Mouse (Mus musculus) hindbrain, embryonic 12.5 days (tissue): ENCODE results near the gene Tjp1. TPM values are rescaled to one million over a fixed set of nuclear protein-coding genes. Genes with fewer than 3 reads are reported as not detected.

ENCODE experiments used
- ATAC-seq: fragments of 200-750 bp; cut with Nextera tagmentation; 2 replicates; pipeline ENCODE4 v1.8.0; 2017; ENCODE audit warnings: moderate TSS enrichment; ENCODE audit not compliant: low FRiP score
- H3K27ac ChIP-seq: fragments of 300-500 bp; sonication (generic); 2 replicates; pipeline ENCODE4 v1.5.1; 2016; ENCODE audit warnings: mild to moderate bottlenecking
- H3K27me3 ChIP-seq: fragments of 300-500 bp; sonication (generic); 2 replicates; pipeline ENCODE4 v1.6.1; 2016; ENCODE audit warnings: mild to moderate bottlenecking
- H3K36me3 ChIP-seq: fragments of 300-500 bp; sonication (generic); 2 replicates; pipeline ENCODE4 v1.6.1; 2016; ENCODE audit warnings: mild to moderate bottlenecking
- H3K4me1 ChIP-seq: fragments of 300-500 bp; sonication (generic); 2 replicates; pipeline ENCODE4 v1.6.1; 2016
- H3K4me2 ChIP-seq: fragments of 300-500 bp; sonication (generic); replicated peaks from 2 replicates; pipeline ENCODE4 v1.6.1; 2016; ENCODE audit warnings: mild to moderate bottlenecking
- H3K4me3 ChIP-seq: fragments of 300-500 bp; sonication (generic); 2 replicates; pipeline ENCODE4 v1.5.1; 2016; ENCODE audit warnings: mild to moderate bottlenecking
- H3K9ac ChIP-seq: fragments of 300-500 bp; sonication (generic); 2 replicates; pipeline ENCODE4 v1.6.1; 2016; ENCODE audit warnings: mild to moderate bottlenecking, moderate library complexity
- H3K9me3 ChIP-seq: fragments of 300-500 bp; sonication (generic); replicated peaks from 2 replicates; pipeline ENCODE4 v1.6.1; 2016; ENCODE audit warnings: mild to moderate bottlenecking
- WGBS: fragments of 180-500 bp; shearing (Covaris S2); methylation state at CpG from one replicate; pipeline ENCODE4 v1.1.7; 2016; 5-methylcytosine and 5-hydroxymethylcytosine counted together
- polyA plus RNA-seq: library from polyadenylated mRNA; unstranded; fragments of >200 nt; fragmentation: Nextera tagmentation; extraction: Ambion mirVana; gene quantifications from 2 replicates; pipeline ENCODE4 v1.2.1, GENCODE M21; 2016

The Tjp1 gene
- polyA plus RNA-seq, 1 experiment from 2014 or later, result 36.3 TPM

DNA sequence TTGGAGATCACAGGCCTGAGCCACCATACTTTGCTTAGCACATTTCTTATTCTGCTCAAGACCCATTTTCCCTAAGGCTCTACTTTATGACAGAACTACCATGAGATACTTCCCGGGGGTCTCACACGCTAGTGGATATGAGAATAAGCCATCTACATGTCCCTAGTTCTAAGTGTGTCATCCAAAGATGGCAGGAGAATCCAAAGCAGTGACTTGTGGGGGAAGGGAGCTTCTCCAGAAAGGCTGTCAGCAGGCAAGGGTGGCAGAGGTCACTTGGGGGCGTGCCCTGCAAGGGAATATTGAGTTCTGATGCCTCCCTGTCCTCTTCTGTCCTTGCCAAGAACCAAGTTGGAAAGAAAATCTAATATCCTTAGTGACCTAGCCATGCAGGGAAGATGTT lies 150.1 kb downstream of the Tjp1 start:
- ATAC-seq, result no peak
- H3K9me3 ChIP-seq, result no peaks in the 10 kb centered on the region
- H3K36me3 ChIP-seq, result no peaks in the 10 kb centered on the region
- 81% methylated on average over 3 of the region's 3 CpGs for WGBS
- H3K9ac ChIP-seq, result no peak overlapping the region
- H3K4me3 ChIP-seq, result no peak overlapping the region
- H3K4me1 ChIP-seq, result 0 out of 2 replicates have a peak, but pooled peaks cover 4% of the 10 kb centered on the region
- no peak overlapping the region for H3K27ac ChIP-seq
- no peaks in the 10 kb centered on the region for H3K27me3 ChIP-seq
- no peak overlapping the region for H3K4me2 ChIP-seq

DNA sequence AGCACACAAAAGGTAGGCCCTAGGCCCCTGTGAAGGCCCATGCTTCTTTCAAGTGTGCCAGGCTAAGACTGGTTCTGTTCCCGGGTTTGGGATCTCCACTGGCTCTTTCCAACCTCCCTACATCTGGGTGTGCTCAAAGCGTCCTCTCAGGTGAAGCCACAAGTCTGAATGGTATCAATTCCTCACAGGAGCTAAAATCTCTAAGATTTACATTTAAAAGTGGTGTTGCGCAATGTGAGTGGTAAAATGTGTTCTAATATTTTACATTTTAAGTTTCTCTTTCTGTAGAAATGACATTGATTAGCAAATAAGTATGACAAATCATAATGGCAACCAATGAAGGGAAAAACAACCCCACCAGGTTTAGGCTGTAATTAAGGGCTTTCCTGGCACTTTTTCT lies 152.0 kb downstream of the Tjp1 start:
- H3K9me3 ChIP-seq, result no peaks in the 10 kb centered on the region
- no peak overlapping the region for H3K27ac ChIP-seq
- no peak for ATAC-seq
- H3K4me1 ChIP-seq, result no peaks in the 10 kb centered on the region
- 84% methylated on average over 3 of the region's 3 CpGs for WGBS
- H3K4me3 ChIP-seq, result no peak overlapping the region
- no peak overlapping the region for H3K9ac ChIP-seq
- H3K4me2 ChIP-seq, result no peak overlapping the region
- no peaks in the 10 kb centered on the region for H3K36me3 ChIP-seq
- no peaks in the 10 kb centered on the region for H3K27me3 ChIP-seq

DNA sequence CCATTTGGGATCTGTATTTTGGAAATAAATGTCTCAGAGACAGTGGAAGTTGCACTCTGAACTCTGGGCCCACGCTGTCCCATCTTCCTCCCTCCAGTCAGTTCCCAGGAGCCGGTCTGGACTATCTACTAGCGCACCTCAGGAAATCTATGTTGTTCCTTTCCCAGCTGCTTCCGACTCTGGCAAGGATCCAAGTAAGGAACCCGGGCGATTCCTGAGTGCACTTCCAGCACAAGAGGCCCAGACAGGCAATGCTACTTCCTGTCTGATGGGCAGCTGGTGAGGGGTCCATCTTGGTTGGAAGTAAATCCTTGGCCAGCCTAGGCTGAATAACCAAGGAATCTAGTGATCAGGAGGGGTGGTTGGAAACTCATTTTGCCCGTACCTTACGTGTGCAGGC lies 152.4 kb downstream of the Tjp1 start:
- H3K9me3 ChIP-seq, result no peaks in the 10 kb centered on the region
- no peaks in the 10 kb centered on the region for H3K27me3 ChIP-seq
- H3K36me3 ChIP-seq, result no peaks in the 10 kb centered on the region
- H3K27ac ChIP-seq, result no peak overlapping the region
- ATAC-seq, result no peak
- no peak overlapping the region for H3K9ac ChIP-seq
- H3K4me3 ChIP-seq, result no peak overlapping the region
- no peak overlapping the region for H3K4me2 ChIP-seq
- no peaks in the 10 kb centered on the region for H3K4me1 ChIP-seq
- WGBS, result 76% methylated on average over 8 of the region's 8 CpGs

DNA sequence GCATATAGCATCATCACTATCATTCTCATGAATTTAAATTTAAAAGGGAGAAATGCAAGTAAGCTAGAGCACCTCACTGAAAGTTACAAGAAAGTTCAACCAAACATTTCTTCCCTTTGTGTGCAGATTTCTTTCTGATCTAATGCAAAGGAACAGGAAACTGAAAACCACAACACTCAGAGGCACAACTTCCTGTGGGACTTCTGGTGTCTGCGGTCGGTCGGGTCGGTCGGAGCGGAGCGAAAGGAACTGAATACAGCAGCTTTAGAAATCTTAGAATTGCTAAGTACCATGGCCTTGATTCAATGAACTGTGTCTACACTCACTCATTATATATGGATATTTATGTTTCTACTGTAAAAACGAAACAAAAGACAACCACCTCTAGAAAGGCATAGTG lies 154.2 kb downstream of the Tjp1 start:
- no peaks in the 10 kb centered on the region for H3K9me3 ChIP-seq
- H3K27me3 ChIP-seq, result no peaks in the 10 kb centered on the region
- H3K4me2 ChIP-seq, result no peak overlapping the region
- no peak for ATAC-seq
- peaks cover 10% of the 10 kb centered on the region for H3K4me1 ChIP-seq
- no peak overlapping the region for H3K27ac ChIP-seq
- H3K4me3 ChIP-seq, result no peak overlapping the region
- H3K9ac ChIP-seq, result no peak overlapping the region
- no peaks in the 10 kb centered on the region for H3K36me3 ChIP-seq
- WGBS, result 80% methylated on average over 8 of the region's 8 CpGs

DNA sequence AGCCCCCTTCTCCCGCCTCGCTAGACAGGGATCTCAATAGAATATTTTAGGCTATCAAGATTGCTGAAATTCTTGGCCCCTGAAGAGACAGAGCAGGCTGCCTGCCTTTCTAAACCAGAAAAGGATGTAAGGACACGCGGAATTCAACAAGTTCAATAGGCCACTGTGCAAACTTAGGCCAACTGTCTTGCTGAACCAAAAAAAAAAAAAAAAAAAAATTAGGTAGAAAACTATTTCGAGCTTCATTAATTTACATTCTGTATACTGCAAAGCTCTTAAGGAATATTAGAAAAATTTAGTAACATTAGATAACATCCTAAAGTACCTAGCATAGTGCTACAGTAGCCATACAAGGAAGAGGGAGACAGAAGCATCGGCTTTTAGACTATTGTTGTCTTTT lies 155.8 kb downstream of the Tjp1 start:
- H3K4me1 ChIP-seq, result peaks cover 10% of the 10 kb centered on the region
- no peaks in the 10 kb centered on the region for H3K36me3 ChIP-seq
- ATAC-seq, result no peak
- WGBS, result 48% methylated on average over 6 of the region's 6 CpGs
- peak overlapping the region; percentile 80 for H3K4me2 ChIP-seq
- H3K27me3 ChIP-seq, result no peaks in the 10 kb centered on the region
- H3K9me3 ChIP-seq, result no peaks in the 10 kb centered on the region
- peak overlapping the region; percentile 90; the same call in 1 of the 2 replicates for H3K27ac ChIP-seq
- no peak overlapping the region for H3K9ac ChIP-seq
- peak overlapping the region; percentile 80; the same call in 1 of the 2 replicates for H3K4me3 ChIP-seq

DNA sequence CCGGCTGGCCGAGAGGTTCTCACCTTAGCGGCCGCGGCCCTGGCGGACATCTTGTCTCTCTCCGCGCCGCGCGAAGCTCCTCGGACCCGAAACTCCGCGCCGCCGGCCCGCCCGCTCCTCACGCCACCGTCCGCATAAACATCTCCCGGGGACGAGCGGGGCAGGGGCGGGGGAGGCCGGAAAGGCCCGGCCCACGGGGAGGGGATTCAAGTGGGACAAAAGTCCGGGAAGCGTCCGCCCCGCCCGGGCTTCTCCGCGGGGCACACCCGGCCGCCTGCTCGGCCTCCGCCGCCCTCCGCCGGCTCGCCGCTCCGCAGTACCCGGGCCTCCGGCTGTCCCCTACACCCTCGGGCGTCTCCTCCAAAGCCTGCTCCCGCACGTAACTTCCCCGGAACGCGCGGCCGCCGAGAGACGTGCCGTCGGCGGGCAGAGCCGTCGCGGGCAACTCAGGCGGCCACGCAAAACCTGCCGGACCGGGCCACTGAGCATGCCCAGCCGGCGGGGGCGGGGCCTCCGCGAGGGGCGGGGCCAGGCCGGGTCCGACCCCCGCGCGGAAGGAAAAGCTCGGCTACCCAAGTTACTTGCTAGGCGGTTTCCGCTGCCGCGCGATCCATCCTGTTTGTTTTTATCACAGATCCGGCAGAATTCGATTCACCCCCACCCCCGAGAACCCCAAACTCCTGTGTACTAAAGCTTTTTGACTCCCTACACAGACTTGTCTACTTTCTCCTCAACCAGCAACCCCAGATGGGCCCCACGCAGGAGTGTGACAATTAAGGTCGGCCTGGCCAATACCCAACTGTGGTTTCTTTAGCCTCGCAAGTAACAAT lies 156.6 kb downstream of the Tjp1 start:
- Histone ChIP-seq H3K4me2 (peak overlapping the region; percentile 80), H3K36me3 (no peaks in the 10 kb centered on the region), H3K4me3 (peak overlapping the region; percentile 80), H3K9ac (peak overlapping the region; percentile 89), H3K4me1 (peaks cover 12% of the 10 kb centered on the region), H3K9me3 (no peaks in the 10 kb centered on the region), H3K27me3 (no peaks in the 10 kb centered on the region), H3K27ac (peak overlapping the region; percentile 90)
- ATAC-seq, result peak; percentile 93
- under 1% methylated on average over 79 of the region's 92 CpGs for WGBS

DNA sequence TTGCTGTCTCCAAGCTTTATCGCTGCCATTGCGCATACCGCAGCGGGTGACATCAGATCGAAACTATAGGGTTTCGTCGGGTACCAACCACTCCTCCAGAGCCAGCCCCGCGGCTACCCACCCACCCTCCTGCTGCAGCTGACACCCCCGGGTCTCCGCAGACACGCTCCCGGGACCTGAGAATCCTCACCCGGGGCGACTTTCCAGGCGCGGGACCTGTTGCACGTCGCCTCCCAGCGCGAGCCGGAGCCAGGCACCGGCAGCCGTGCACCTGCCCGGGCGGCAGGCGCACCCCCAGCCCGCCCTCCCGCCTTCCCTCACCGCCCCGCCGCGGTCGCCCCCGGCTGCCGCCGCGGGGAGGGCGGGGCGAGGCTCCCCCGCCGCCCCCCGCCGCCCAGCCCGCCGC lies 157.2 kb downstream of the Tjp1 start:
- peak overlapping the region; percentile 89 for H3K9ac ChIP-seq
- H3K27me3 ChIP-seq, result no peaks in the 10 kb centered on the region
- peak overlapping the region; percentile 80 for H3K4me2 ChIP-seq
- ATAC-seq, result peak; percentile 41
- under 1% methylated on average over 22 of the region's 46 CpGs for WGBS
- no peaks in the 10 kb centered on the region for H3K36me3 ChIP-seq
- H3K27ac ChIP-seq, result peak overlapping the region; percentile 90
- peak overlapping the region; percentile 80 for H3K4me3 ChIP-seq
- peaks cover 12% of the 10 kb centered on the region for H3K4me1 ChIP-seq
- H3K9me3 ChIP-seq, result no peaks in the 10 kb centered on the region

DNA sequence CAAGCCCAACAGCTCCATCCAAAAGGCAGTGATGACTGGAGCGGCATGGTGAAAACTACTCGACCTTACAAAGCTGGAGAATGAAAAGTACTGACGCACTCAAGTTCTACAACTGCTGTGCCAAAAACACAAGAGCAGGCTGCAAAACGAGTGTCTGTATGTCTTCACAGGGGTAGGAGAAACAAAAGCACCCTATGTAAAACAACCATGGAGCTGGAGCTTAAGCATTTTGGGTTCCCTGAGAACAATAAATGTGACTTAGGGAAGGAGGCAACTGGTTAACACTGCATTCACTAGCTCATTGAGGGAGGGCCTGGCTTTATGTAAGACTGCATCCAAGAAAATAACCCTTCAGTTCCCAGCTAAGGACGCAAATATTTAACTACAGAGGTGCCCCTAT lies 158.5 kb downstream of the Tjp1 start:
- no peaks in the 10 kb centered on the region for H3K36me3 ChIP-seq
- no peak overlapping the region for H3K27ac ChIP-seq
- peaks cover 12% of the 10 kb centered on the region for H3K4me1 ChIP-seq
- WGBS, result 32% methylated on average over 5 of the region's 5 CpGs
- peak overlapping the region; percentile 80 for H3K4me2 ChIP-seq
- H3K9me3 ChIP-seq, result no peaks in the 10 kb centered on the region
- 0 out of 2 replicates have a peak overlapping the region, but pooled peaks have one; percentile 27 for H3K9ac ChIP-seq
- no peaks in the 10 kb centered on the region for H3K27me3 ChIP-seq
- no peak for ATAC-seq
- peak overlapping the region; percentile 15 for H3K4me3 ChIP-seq

DNA sequence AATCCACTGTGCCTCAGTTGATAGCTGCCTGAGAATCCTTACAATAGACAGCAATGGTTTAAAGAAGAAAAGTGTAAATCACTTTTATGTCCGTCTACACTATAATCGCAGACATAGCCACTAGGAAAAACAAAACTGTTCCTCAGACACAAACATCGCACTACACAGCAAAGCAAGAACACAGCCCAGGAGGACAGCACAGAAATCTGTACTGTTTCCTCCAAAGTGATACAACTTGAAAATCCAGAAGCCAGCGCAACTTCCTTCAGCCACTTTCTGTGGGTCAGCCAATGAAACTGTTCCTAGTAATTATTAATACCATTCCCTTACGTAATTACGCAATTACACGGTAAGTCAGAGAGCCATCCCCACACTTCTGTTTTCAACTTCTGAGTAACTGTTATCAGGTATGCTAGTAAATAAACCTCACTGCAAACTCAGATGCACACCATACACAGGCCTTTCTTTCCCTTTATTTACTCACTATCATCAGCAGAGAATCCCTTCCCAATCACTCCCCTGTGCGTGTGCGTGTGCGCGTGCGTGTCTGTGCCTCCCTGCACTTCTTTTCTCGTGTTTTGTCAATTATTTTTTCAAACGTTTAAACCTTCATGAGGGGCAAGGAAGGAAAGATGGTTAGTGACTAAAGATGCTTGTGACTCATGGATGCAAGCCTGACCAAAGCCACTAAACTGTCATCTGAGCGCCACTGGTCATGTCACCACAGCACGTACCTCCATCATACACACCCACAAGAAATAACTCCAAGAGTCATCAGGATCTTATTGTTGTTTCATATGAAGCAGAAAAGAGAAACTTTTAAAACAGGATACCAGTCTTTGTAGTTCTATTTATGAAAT lies 160.0 kb downstream of the Tjp1 start:
- no peak for ATAC-seq
- Histone ChIP-seq H3K9me3 (no peaks in the 10 kb centered on the region), H3K4me1 (peaks cover 12% of the 10 kb centered on the region), H3K4me3 (no peak overlapping the region), H3K9ac (no peak overlapping the region), H3K4me2 (no peak overlapping the region), H3K27me3 (no peaks in the 10 kb centered on the region), H3K36me3 (no peaks in the 10 kb centered on the region), H3K27ac (no peak overlapping the region)
- WGBS, result 83% methylated on average over 16 of the region's 16 CpGs

DNA sequence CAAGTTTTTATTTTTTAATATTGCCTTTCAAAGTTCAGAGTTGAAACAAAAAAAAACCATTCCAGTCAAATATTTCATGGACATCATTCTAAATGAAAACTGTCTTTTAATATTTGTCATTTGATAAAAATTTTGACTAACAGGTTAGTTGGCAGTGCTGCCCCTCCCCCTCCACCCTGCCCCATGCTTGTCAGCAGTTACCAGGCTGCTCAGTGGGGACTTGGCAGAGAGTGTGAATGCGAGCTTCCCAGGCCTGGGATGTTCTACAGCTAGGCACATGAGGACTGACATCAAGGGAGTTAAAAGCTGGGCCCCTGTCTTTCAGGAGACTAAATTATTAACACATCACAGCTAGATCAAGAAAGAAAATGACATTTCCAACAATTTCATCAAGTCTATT lies 161.4 kb downstream of the Tjp1 start:
- Histone ChIP-seq H3K4me3 (no peak overlapping the region), H3K9ac (no peak overlapping the region), H3K4me2 (no peak overlapping the region), H3K9me3 (no peaks in the 10 kb centered on the region), H3K4me1 (peaks cover 12% of the 10 kb centered on the region), H3K27ac (no peak overlapping the region), H3K36me3 (no peaks in the 10 kb centered on the region), H3K27me3 (no peaks in the 10 kb centered on the region)
- whole genome bisulfite sequencing, result 8% methylated on average over 1 of the region's 1 CpGs
- ATAC-seq, result no peak

DNA sequence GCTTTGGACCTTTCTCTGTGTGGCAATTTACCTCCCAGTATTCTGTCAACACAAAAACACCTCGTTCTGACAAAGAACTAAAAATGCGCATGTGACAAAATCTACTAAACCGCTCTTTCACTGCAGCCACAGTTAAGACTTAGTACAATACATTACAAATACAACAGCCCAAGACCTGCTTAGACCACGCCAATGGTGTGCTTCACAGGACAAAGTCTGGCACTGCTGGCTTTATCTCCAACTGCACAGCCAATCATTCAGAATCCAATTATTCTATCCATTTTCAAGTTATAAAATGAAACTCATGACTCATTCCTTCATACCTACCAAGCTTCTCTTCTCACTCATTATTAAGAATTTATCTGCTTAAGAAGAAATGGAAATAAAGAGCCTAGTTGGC lies 162.0 kb downstream of the Tjp1 start:
- WGBS, result 86% methylated on average over 4 of the region's 4 CpGs
- no peak for ATAC-seq
- H3K9ac ChIP-seq, result no peak overlapping the region

DNA sequence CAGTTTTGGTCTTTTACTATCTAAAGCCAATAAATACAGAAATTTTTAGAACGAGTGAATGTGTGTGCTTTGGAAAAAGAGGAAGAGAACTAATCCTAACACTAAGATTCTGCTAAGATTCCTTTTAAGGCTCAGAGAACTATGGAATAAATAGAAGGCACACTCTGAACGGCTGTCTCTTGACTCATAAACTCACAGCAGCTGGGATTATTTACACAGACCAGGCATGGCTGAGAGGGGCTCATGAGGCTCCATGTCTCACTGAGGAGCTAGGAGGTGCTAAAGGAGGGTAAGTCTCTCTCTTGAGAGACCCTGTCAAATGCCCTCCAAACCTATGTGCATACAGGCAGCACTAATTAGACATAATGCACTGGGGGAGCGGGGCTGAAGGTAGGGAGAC lies 167.3 kb downstream of the Tjp1 start:
- no peaks in the 10 kb centered on the region for H3K27me3 ChIP-seq
- WGBS, result 74% methylated on average over 3 of the region's 3 CpGs
- no peak overlapping the region for H3K4me3 ChIP-seq
- H3K4me1 ChIP-seq, result 0 out of 2 replicates have a peak, but pooled peaks cover 14% of the 10 kb centered on the region
- no peaks in the 10 kb centered on the region for H3K36me3 ChIP-seq
- ATAC-seq, result no peak
- H3K9ac ChIP-seq, result no peak overlapping the region
- no peak overlapping the region for H3K27ac ChIP-seq
- no peaks in the 10 kb centered on the region for H3K9me3 ChIP-seq
- no peak overlapping the region for H3K4me2 ChIP-seq

More for the DNA sequence above, 162.0 kb downstream of the Tjp1 start:
- Histone ChIP-seq H3K27me3 (no peaks in the 10 kb centered on the region), H3K36me3 (no peaks in the 10 kb centered on the region), H3K9me3 (no peaks in the 10 kb centered on the region), H3K4me1 (peaks cover 12% of the 10 kb centered on the region), H3K27ac (no peak overlapping the region), H3K4me3 (no peak overlapping the region), H3K4me2 (no peak overlapping the region)
